Mouse (Mus musculus) hindbrain, embryonic 11.5 days (tissue): Measurements from ENCODE around the gene Asic1. TPM values are rescaled to one million over a fixed set of nuclear protein-coding genes. Genes with fewer than 3 reads are reported as not detected.

Experiments
- ATAC-seq: fragments of 200-750 bp; cut with Nextera tagmentation; 2 replicates; pipeline ENCODE4 v1.8.0; 2017; ENCODE audit warnings: mild to moderate bottlenecking, moderate TSS enrichment, moderate library complexity; ENCODE audit not compliant: low FRiP score
- DNase-seq: peaks from one replicate; pipeline ENCODE4 v3.0.0-alpha.2; 2015; ENCODE audit warnings: low spot score
- H3K27ac ChIP-seq: fragments of 300-500 bp; sonication (generic); 2 replicates; pipeline ENCODE4 v1.5.1; 2014; ENCODE audit warnings: mild to moderate bottlenecking, low read depth, low read length
- H3K27me3 ChIP-seq: fragments of 300-500 bp; sonication (generic); 2 replicates; pipeline ENCODE4 v1.6.1; 2014; ENCODE audit warnings: mild to moderate bottlenecking, low read length, moderate library complexity, mixed read lengths; ENCODE audit not compliant: control insufficient read depth, insufficient read depth
- H3K36me3 ChIP-seq: fragments of 300-500 bp; sonication (generic); 2 replicates; pipeline ENCODE4 v1.6.1; 2014; ENCODE audit warnings: mild to moderate bottlenecking, low read length, moderate library complexity, mixed read lengths; ENCODE audit not compliant: control insufficient read depth, insufficient read depth
- H3K4me1 ChIP-seq: fragments of 300-500 bp; sonication (generic); replicated peaks from 2 replicates; pipeline ENCODE4 v1.6.1; 2014; ENCODE audit warnings: low read length, mixed read lengths; ENCODE audit not compliant: control insufficient read depth, insufficient read depth
- H3K4me2 ChIP-seq: fragments of 300-500 bp; sonication (generic); replicated peaks from 2 replicates; pipeline ENCODE4 v1.6.1; 2014; ENCODE audit warnings: mild to moderate bottlenecking, low read depth, low read length
- H3K4me3 ChIP-seq: fragments of 300-500 bp; sonication (generic); 2 replicates; pipeline ENCODE4 v1.5.1; 2014; ENCODE audit warnings: low read depth, low read length
- H3K9ac ChIP-seq: fragments of 300-500 bp; sonication (generic); 2 replicates; pipeline ENCODE4 v1.6.1; 2014; ENCODE audit warnings: low read depth, low read length
- H3K9me3 ChIP-seq: fragments of 300-500 bp; sonication (generic); 2 replicates; pipeline ENCODE4 v1.6.1; 2016; ENCODE audit warnings: low read length; ENCODE audit not compliant: control insufficient read depth
- WGBS: fragments of 180-500 bp; shearing (Covaris S2); extraction: QIAGEN DNeasy Blood & Tissue Kit; methylation state at CpG from one replicate; pipeline ENCODE4 v1.1.7; 2014; 5-methylcytosine and 5-hydroxymethylcytosine counted together
- polyA plus RNA-seq: library from polyadenylated mRNA; unstranded; fragments of >200 nt; fragmentation: Nextera tagmentation; extraction: Ambion mirVana; gene quantifications from 2 replicates; pipeline ENCODE4 v1.2.1, GENCODE M21; 2014

Gene Asic1
- polyA plus RNA-seq, 1 experiment from 2014 or later = 21.0 TPM

DNA sequence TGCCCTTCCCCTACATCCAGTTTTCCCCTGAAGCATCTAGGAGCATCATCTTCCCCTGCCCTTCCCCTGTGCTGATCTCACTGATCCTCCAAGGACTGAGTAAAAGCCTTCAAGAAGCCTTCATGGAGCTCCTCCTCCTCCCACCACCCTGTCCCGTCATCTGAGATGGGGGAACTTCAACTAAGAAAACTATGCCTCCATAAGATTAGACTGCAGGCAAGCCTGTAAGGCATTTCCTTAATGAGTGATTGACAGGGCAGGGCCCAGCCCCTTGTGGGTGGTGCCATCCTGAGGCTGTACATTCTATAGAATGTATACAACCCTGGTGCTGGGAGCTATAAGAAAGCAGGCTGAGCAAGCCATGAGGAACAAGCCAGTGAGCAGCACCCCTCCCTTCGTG is 11.7 kb upstream of the Asic1 start:
- no peak overlapping the region for H3K27ac ChIP-seq
- H3K27me3 ChIP-seq = peaks cover 13% of the 10 kb centered on the region
- H3K4me1 ChIP-seq = peaks cover 3% of the 10 kb centered on the region; the same call in 1 of the 2 replicates
- DNase-seq (no peak), ATAC-seq (no peak)
- no peaks in the 10 kb centered on the region for H3K36me3 ChIP-seq
- no peaks in the 10 kb centered on the region for H3K9me3 ChIP-seq
- no peak overlapping the region for H3K9ac ChIP-seq
- H3K4me3 ChIP-seq = no peak overlapping the region
- WGBS = 59% methylated on average over 2 of the region's 2 CpGs
- no peak overlapping the region for H3K4me2 ChIP-seq

DNA sequence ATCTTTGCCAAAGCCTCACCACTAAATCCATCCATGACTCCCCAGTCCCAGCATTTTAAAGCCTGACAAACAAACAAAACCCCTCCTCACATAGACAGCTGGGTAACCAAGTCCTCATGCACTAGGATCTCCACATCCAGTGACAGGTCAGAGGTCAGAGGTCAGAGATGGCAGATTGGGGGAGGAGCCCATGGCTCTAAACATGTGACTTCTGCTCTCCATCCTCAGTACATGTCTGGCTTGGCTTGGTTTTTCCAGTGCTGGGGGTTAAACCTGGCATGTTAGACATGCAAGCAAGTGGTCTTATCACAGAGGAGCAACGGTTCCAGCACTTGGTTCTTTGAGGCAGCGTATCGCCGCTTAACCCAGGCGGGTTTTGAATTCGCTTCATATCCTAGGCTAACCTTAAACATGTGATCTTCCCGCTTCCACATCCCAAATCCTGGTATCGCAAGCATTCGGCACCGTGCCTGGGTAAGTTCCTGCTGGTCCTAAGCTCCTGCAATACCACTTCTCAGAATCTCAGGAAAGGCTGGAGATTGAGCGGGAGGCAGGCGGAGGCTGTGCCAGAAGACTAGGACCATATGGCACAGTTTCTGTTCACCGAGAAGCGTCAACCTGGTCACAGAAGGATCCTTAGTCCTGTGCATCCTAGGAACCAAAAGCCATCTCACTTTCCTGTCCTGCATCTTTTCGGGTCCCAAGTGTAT is 8.9 kb upstream of the Asic1 start:
- Histone ChIP-seq H3K4me1 (peaks cover 8% of the 10 kb centered on the region), H3K27ac (no peak overlapping the region), H3K4me3 (no peak overlapping the region), H3K4me2 (no peak overlapping the region), H3K9me3 (no peaks in the 10 kb centered on the region), H3K27me3 (peaks cover 3% of the 10 kb centered on the region; the same call in 1 of the 2 replicates), H3K9ac (no peak overlapping the region), H3K36me3 (no peaks in the 10 kb centered on the region)
- DNase-seq (no peak), ATAC-seq (no peak)
- 95% methylated on average over 15 of the region's 15 CpGs for WGBS

DNA sequence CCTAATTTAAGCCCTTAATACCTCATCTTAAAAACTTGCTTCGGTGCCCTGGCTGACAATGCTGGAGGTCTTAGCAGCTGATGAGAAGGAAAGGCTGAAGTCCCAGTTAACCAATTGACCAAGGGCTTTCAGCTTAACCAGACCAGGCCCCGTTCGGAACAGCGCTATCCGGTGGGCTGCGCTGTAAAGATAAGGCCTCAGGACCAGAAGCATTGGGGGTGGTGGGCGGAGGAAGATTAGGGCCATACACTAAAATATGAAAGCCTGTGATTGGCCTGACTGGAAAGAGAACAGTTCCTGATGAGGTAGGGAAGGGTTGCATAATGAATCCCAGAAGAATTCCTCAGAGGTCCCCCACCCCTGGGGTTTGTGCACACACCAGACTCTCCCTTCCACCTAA is 7.8 kb upstream of the Asic1 start:
- H3K4me3 ChIP-seq = no peak overlapping the region
- ATAC-seq (no peak), DNase-seq (no peak)
- H3K36me3 ChIP-seq = no peaks in the 10 kb centered on the region
- H3K27me3 ChIP-seq = peaks cover 3% of the 10 kb centered on the region; the same call in 1 of the 2 replicates
- no peaks in the 10 kb centered on the region for H3K9me3 ChIP-seq
- H3K9ac ChIP-seq = no peak overlapping the region
- no peak overlapping the region for H3K27ac ChIP-seq
- 67% methylated on average over 7 of the region's 7 CpGs for WGBS
- H3K4me2 ChIP-seq = no peak overlapping the region
- peaks cover 8% of the 10 kb centered on the region for H3K4me1 ChIP-seq

DNA sequence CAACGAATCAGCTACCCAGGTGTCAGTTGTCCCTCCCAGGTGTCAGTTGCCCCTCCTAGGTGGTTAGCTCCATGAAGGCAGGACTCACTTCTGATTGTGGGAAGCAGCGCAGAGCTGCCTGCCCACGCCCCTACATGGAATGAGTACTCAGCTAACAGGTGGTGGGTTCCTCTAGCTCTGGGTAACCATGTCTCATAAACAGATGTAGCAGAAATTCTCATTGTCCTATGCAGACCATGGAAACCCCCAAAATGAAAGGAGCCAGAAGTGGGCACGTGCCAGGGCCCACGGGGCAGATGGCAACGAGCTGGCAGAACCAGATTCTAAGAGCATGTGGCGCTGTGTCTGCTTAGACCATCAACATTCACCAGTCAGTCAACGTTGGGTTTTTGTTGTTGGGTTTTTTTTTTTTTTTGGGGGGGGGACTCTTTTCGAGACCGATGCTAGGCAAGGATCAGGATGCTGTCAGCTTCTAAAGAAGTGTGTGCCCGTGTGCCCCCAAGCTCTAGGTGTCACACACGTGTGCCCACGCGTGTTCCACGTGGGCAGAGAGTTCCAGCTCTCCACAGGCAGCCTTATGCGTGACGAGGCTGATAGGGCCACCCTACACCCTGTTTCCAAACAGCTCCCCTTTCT is 6.1 kb upstream of the Asic1 start:
- Histone ChIP-seq H3K27me3 (peaks cover 3% of the 10 kb centered on the region; the same call in 1 of the 2 replicates), H3K4me3 (peak overlapping the region; percentile 33), H3K4me2 (peak overlapping the region; percentile 78), H3K9ac (peak overlapping the region; percentile 60), H3K4me1 (peaks cover 8% of the 10 kb centered on the region), H3K9me3 (no peaks in the 10 kb centered on the region), H3K36me3 (no peaks in the 10 kb centered on the region), H3K27ac (peak overlapping the region; percentile 87)
- 4% methylated on average over 17 of the region's 17 CpGs for WGBS
- no peak for DNase-seq
- no peak for ATAC-seq

DNA sequence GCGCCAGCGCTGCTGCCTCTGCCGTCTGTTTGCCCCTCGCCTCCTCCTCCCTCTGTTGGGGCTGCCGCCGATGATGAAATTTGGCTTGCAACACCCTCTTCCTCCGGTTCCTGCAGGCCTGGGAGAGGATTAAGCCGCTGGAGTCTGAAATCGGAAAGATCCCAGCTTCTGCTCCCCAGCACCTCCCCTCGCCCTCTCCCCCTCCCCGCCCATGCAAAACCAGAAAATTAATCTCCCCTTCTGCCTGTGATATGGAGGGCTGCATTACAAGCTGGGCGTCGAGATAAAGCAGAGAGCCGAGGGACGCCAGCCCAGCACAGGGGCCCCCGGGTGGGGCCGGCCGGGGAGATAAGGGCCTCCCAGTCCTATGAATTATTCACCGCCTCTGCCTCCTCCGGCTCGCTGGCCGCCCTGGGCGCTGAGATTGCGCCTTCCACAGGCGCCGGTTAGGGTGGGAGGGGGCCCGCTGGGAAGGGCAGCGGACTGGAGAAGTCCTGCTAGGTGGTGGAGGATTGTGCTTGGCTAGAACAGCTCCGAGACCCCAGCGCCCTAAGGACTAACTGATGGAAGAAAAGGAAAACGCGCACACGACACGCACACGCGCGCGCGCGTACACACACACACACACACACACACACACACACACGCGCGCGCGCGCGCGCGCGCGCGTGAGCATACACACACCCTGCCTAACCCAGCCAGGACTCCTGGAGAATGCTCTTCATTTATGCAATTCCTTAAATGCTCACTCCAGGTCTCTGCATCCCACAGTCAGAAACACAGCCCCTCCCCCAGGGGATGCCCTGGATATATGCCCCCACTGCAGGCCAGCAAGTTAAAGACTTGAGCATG is 5.3 kb upstream of the Asic1 start:
- Histone ChIP-seq H3K4me1 (peaks cover 8% of the 10 kb centered on the region), H3K9ac (peak overlapping the region; percentile 60), H3K27me3 (peaks cover 3% of the 10 kb centered on the region; the same call in 1 of the 2 replicates), H3K9me3 (no peaks in the 10 kb centered on the region), H3K4me2 (peak overlapping the region; percentile 78), H3K27ac (peak overlapping the region; percentile 87), H3K36me3 (no peaks in the 10 kb centered on the region), H3K4me3 (peak overlapping the region; percentile 33)
- ATAC-seq = peak; percentile 80
- peak; percentile 77 for DNase-seq
- WGBS = under 1% methylated on average over 44 of the region's 52 CpGs

DNA sequence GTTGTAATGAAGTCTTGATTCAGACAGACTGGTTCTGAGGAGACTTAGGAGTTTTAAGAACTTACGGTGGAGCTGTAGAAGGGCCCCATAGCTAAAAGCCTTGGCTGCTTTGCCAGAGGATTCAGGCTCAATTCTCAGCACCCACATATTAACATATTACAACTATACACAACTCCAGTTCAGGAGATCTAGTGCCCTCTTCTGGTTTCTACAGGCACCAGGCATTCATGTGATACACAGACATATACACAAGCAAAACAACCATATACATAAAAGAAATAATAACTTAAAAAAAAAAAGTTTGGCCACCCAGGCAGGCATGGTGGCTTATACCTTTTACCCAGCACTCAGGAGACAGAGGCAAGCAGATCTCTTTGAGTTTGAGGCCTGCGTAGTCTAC is 2.6 kb upstream of the Asic1 start:
- Histone ChIP-seq H3K36me3 (no peaks in the 10 kb centered on the region), H3K27ac (no peak overlapping the region), H3K4me3 (no peak overlapping the region), H3K4me1 (peaks cover 8% of the 10 kb centered on the region), H3K9ac (no peak overlapping the region), H3K4me2 (no peak overlapping the region), H3K27me3 (peaks cover 16% of the 10 kb centered on the region), H3K9me3 (no peaks in the 10 kb centered on the region)
- ATAC-seq (no peak), DNase-seq (no peak)
- 98% methylated on average over 2 of the region's 2 CpGs for WGBS

DNA sequence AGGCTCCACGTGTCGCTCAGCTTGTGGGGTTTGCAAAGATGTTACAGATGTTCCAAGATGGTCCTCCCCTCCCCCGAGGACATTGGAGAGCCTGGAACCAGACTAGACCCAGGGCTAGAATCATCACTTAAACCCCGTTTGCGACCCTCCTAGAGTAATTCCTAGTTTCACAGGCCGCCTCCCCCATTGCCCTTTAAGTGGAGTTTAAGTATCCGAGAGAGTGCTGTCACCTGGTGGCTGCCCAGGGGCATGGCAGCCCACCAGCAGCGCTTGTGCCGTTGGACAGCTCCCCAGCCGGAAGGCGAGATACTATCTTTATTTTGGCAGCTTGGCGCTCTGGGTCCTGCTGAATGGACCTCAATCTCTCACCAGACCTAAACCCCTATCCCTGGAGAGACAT is 1.3 kb upstream of the Asic1 start:
- Histone ChIP-seq H3K9ac (no peak overlapping the region), H3K27me3 (peaks cover 16% of the 10 kb centered on the region), H3K36me3 (no peaks in the 10 kb centered on the region), H3K9me3 (no peaks in the 10 kb centered on the region), H3K4me3 (no peak overlapping the region), H3K4me2 (no peak overlapping the region), H3K27ac (no peak overlapping the region), H3K4me1 (peaks cover 9% of the 10 kb centered on the region)
- ATAC-seq = no peak
- WGBS = 3% methylated on average over 12 of the region's 12 CpGs
- DNase-seq = peak; percentile 85

DNA sequence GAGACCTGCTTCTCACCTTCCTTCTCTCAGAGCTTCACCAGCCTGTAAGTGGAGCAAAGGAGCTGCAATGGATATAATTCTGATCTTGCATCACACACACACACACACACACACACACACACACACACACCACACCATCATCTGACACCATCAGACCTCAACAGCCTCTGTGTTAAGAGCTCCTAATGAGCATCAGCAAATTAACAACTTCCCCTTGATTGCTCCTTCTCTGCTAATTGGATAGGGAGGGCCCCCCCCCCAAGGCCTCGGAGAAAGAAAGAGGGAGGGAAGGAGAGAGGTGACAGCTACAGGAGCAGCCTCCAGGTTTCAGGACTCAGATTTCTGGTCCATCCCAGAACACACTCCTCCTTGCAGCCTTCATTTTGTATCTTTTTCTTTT is 776 bp upstream of the Asic1 start:
- H3K4me1 ChIP-seq = peaks cover 4% of the 10 kb centered on the region; the same call in 1 of the 2 replicates
- no peak overlapping the region for H3K4me2 ChIP-seq
- peaks cover 16% of the 10 kb centered on the region for H3K27me3 ChIP-seq
- H3K36me3 ChIP-seq = no peaks in the 10 kb centered on the region
- H3K9ac ChIP-seq = no peak overlapping the region
- 0% methylated on average over 1 of the region's 1 CpGs for WGBS
- no peak overlapping the region for H3K4me3 ChIP-seq
- no peak for ATAC-seq
- no peak for DNase-seq
- H3K27ac ChIP-seq = no peak overlapping the region
- no peaks in the 10 kb centered on the region for H3K9me3 ChIP-seq
